Mouse (Mus musculus): ENCODE data around the gene Gm3417. TPM values are rescaled to one million over a fixed set of nuclear protein-coding genes. Genes with fewer than 3 reads are reported as not detected.

Gene Gm3417
- polyA plus RNA-seq, 1 experiment from 2014 or later = not detected

GRCm38 (mm10) chr17:14960520-14960919 is 18.1 kb downstream of the Gm3417 start:
- H3K4me1 ChIP-seq (ENCODE audit: control insufficient read depth, insufficient read depth, low read length) = peaks cover 7% of the 10 kb centered on the region
- H3K36me3 ChIP-seq (ENCODE audit: control insufficient read depth, insufficient read depth, low read length) = no peaks in the 10 kb centered on the region; the same call in 1 of the 2 replicates
- ATAC-seq (ENCODE audit: insufficient read depth, low FRiP score, low TSS enrichment) (peak; percentile 18; the same call in 1 of the 2 replicates), DNase-seq (ENCODE audit: low spot score) (peak; percentile 20)
- H3K27me3 ChIP-seq (ENCODE audit: control insufficient read depth, insufficient read depth, low read length) = no peaks in the 10 kb centered on the region
- WGBS = under 1% methylated on average over 15 of the region's 23 CpGs
- H3K27ac ChIP-seq (ENCODE audit: low read depth, low read length) = no peak overlapping the region
- peak overlapping the region; percentile 61 for H3K9ac ChIP-seq (ENCODE audit: low read length)
- peak overlapping the region; percentile 93 for H3K4me2 ChIP-seq (ENCODE audit: low read depth)
- no peaks in the 10 kb centered on the region for H3K9me3 ChIP-seq (ENCODE audit: control insufficient read depth, low read length)
- peak overlapping the region; percentile 65 for H3K4me3 ChIP-seq (ENCODE audit: low read depth, low read length)

GRCm38 (mm10) chr17:14959979-14960378 is 18.6 kb downstream of the Gm3417 start:
- Histone ChIP-seq H3K4me1 (ENCODE audit: control insufficient read depth, insufficient read depth, low read length) (peaks cover 7% of the 10 kb centered on the region), H3K36me3 (ENCODE audit: control insufficient read depth, insufficient read depth, low read length) (no peaks in the 10 kb centered on the region; the same call in 1 of the 2 replicates), H3K27ac (ENCODE audit: low read depth, low read length) (no peak overlapping the region), H3K4me2 (ENCODE audit: low read depth) (peak overlapping the region; percentile 28; the same call in 1 of the 2 replicates), H3K9me3 (ENCODE audit: control insufficient read depth, low read length) (no peaks in the 10 kb centered on the region), H3K9ac (ENCODE audit: low read length) (no peak overlapping the region; the same call in 1 of the 2 replicates), H3K4me3 (ENCODE audit: low read depth, low read length) (peak overlapping the region; percentile 25), H3K27me3 (ENCODE audit: control insufficient read depth, insufficient read depth, low read length) (no peaks in the 10 kb centered on the region)
- DNase-seq (ENCODE audit: low spot score) (no peak), ATAC-seq (ENCODE audit: insufficient read depth, low FRiP score, low TSS enrichment) (no peak)
- 23% methylated on average over 3 of the region's 3 CpGs for WGBS

GRCm38 (mm10) chr17:14958686-14959327 is 19.8 kb downstream of the Gm3417 start:
- WGBS = 90% methylated on average over 5 of the region's 5 CpGs
- Histone ChIP-seq H3K27me3 (ENCODE audit: control insufficient read depth, insufficient read depth, low read length) (no peaks in the 10 kb centered on the region), H3K9ac (ENCODE audit: low read length) (no peak overlapping the region), H3K4me3 (ENCODE audit: low read depth, low read length) (no peak overlapping the region), H3K4me1 (ENCODE audit: control insufficient read depth, insufficient read depth, low read length) (peaks cover 7% of the 10 kb centered on the region), H3K9me3 (ENCODE audit: control insufficient read depth, low read length) (no peaks in the 10 kb centered on the region), H3K4me2 (ENCODE audit: low read depth) (no peak overlapping the region), H3K27ac (ENCODE audit: low read depth, low read length) (no peak overlapping the region), H3K36me3 (ENCODE audit: control insufficient read depth, insufficient read depth, low read length) (no peaks in the 10 kb centered on the region; the same call in 1 of the 2 replicates)
- ATAC-seq (ENCODE audit: insufficient read depth, low FRiP score, low TSS enrichment) (no peak), DNase-seq (ENCODE audit: low spot score) (no peak)

GRCm38 (mm10) chr17:14953452-14953851 is 25.1 kb downstream of the Gm3417 start:
- 93% methylated on average over 8 of the region's 8 CpGs for WGBS
- no peak overlapping the region for H3K4me2 ChIP-seq (ENCODE audit: low read depth)
- no peaks in the 10 kb centered on the region for H3K4me1 ChIP-seq (ENCODE audit: control insufficient read depth, insufficient read depth, low read length)
- no peak overlapping the region for H3K4me3 ChIP-seq (ENCODE audit: low read depth, low read length)
- no peak overlapping the region for H3K9ac ChIP-seq (ENCODE audit: low read length)
- no peaks in the 10 kb centered on the region for H3K9me3 ChIP-seq (ENCODE audit: control insufficient read depth, low read length)
- no peaks in the 10 kb centered on the region; the same call in 1 of the 2 replicates for H3K36me3 ChIP-seq (ENCODE audit: control insufficient read depth, insufficient read depth, low read length)
- no peak overlapping the region for H3K27ac ChIP-seq (ENCODE audit: low read depth, low read length)
- DNase-seq (ENCODE audit: low spot score) = no peak
- ATAC-seq (ENCODE audit: insufficient read depth, low FRiP score, low TSS enrichment) = no peak
- H3K27me3 ChIP-seq (ENCODE audit: control insufficient read depth, insufficient read depth, low read length) = no peaks in the 10 kb centered on the region

GRCm38 (mm10) chr17:14949161-14949827 is 29.3 kb downstream of the Gm3417 start:
- no peaks in the 10 kb centered on the region; the same call in 1 of the 2 replicates for H3K4me1 ChIP-seq (ENCODE audit: control insufficient read depth, insufficient read depth, low read length)
- H3K27me3 ChIP-seq (ENCODE audit: control insufficient read depth, insufficient read depth, low read length) = no peaks in the 10 kb centered on the region
- H3K27ac ChIP-seq (ENCODE audit: low read depth, low read length) = no peak overlapping the region
- no peak overlapping the region for H3K4me2 ChIP-seq (ENCODE audit: low read depth)
- no peaks in the 10 kb centered on the region; the same call in 1 of the 2 replicates for H3K36me3 ChIP-seq (ENCODE audit: control insufficient read depth, insufficient read depth, low read length)
- H3K9ac ChIP-seq (ENCODE audit: low read length) = no peak overlapping the region
- no peak for ATAC-seq (ENCODE audit: insufficient read depth, low FRiP score, low TSS enrichment)
- H3K4me3 ChIP-seq (ENCODE audit: low read depth, low read length) = no peak overlapping the region
- H3K9me3 ChIP-seq (ENCODE audit: control insufficient read depth, low read length) = no peaks in the 10 kb centered on the region
- no peak for DNase-seq (ENCODE audit: low spot score)
- 88% methylated on average over 7 of the region's 7 CpGs for WGBS

- 78% methylated on average over 1 of the region's 1 CpGs for WGBS
- Histone ChIP-seq H3K9me3 (ENCODE audit: control insufficient read depth, low read length) (no peaks in the 10 kb centered on the region), H3K9ac (ENCODE audit: low read length) (no peak overlapping the region), H3K4me1 (ENCODE audit: control insufficient read depth, insufficient read depth, low read length) (peaks cover 5% of the 10 kb centered on the region), H3K4me2 (ENCODE audit: low read depth) (no peak overlapping the region), H3K4me3 (ENCODE audit: low read depth, low read length) (no peak overlapping the region; the same call in 1 of the 2 replicates), H3K27ac (ENCODE audit: low read depth, low read length) (no peak overlapping the region), H3K27me3 (ENCODE audit: control insufficient read depth, insufficient read depth, low read length) (no peaks in the 10 kb centered on the region), H3K36me3 (ENCODE audit: control insufficient read depth, insufficient read depth, low read length) (no peaks in the 10 kb centered on the region)
- no peak for ATAC-seq (ENCODE audit: insufficient read depth, low FRiP score, low TSS enrichment)
- DNase-seq (ENCODE audit: low spot score) = no peak
Observed at GRCm38 (mm10) chr17:14944551-14944950, 34.0 kb downstream of the Gm3417 start.

GRCm38 (mm10) chr17:14943729-14944059 is 34.9 kb downstream of the Gm3417 start:
- Histone ChIP-seq H3K4me2 (ENCODE audit: low read depth) (peak overlapping the region; percentile 73), H3K27ac (ENCODE audit: low read depth, low read length) (no peak overlapping the region), H3K27me3 (ENCODE audit: control insufficient read depth, insufficient read depth, low read length) (no peaks in the 10 kb centered on the region), H3K4me1 (ENCODE audit: control insufficient read depth, insufficient read depth, low read length) (peaks cover 5% of the 10 kb centered on the region), H3K9ac (ENCODE audit: low read length) (peak overlapping the region; percentile 76), H3K9me3 (ENCODE audit: control insufficient read depth, low read length) (no peaks in the 10 kb centered on the region), H3K4me3 (ENCODE audit: low read depth, low read length) (peak overlapping the region; percentile 73), H3K36me3 (ENCODE audit: control insufficient read depth, insufficient read depth, low read length) (no peaks in the 10 kb centered on the region)
- ATAC-seq (ENCODE audit: insufficient read depth, low FRiP score, low TSS enrichment) (no peak), DNase-seq (ENCODE audit: low spot score) (peak; percentile 16)
- WGBS = 18% methylated on average over 16 of the region's 16 CpGs

GRCm38 (mm10) chr17:14943009-14943728 is 35.4 kb downstream of the Gm3417 start, which contains the start of the genes Wdr27 and 1600012H06Rik:
TSS of gene Wdr27 (minus strand) at chr17:14943158.
TSS of gene 1600012H06Rik (plus strand) at chr17:14943184.
- Histone ChIP-seq H3K4me1 (ENCODE audit: control insufficient read depth, insufficient read depth, low read length) (peaks cover 5% of the 10 kb centered on the region), H3K27ac (ENCODE audit: low read depth, low read length) (0 out of 2 replicates have a peak within 1 kb of the TSS, but pooled peaks have one; percentile 31), H3K9ac (ENCODE audit: low read length) (peak within 1 kb of the TSS; percentile 76), H3K4me2 (ENCODE audit: low read depth) (peak within 1 kb of the TSS; percentile 73), H3K4me3 (ENCODE audit: low read depth, low read length) (peak within 1 kb of the TSS; percentile 73), H3K36me3 (ENCODE audit: control insufficient read depth, insufficient read depth, low read length) (no peaks in the 10 kb centered on the region), H3K27me3 (ENCODE audit: control insufficient read depth, insufficient read depth, low read length) (no peaks in the 10 kb centered on the region), H3K9me3 (ENCODE audit: control insufficient read depth, low read length) (no peaks in the 10 kb centered on the region)
- ATAC-seq (ENCODE audit: insufficient read depth, low FRiP score, low TSS enrichment) (peak; percentile 99), DNase-seq (ENCODE audit: low spot score) (peak; percentile 99)
- WGBS = under 1% methylated on average over 54 of the region's 54 CpGs
